Mouse (Mus musculus) urinary bladder, postnatal 25 days (tissue): ENCODE data around the gene Pop5.

Source experiments
- DNase-seq: peaks from one replicate; pipeline ENCODE4 v3.0.0; 2022; ENCODE audit warnings: low spot score

The Pop5 gene

DNA sequence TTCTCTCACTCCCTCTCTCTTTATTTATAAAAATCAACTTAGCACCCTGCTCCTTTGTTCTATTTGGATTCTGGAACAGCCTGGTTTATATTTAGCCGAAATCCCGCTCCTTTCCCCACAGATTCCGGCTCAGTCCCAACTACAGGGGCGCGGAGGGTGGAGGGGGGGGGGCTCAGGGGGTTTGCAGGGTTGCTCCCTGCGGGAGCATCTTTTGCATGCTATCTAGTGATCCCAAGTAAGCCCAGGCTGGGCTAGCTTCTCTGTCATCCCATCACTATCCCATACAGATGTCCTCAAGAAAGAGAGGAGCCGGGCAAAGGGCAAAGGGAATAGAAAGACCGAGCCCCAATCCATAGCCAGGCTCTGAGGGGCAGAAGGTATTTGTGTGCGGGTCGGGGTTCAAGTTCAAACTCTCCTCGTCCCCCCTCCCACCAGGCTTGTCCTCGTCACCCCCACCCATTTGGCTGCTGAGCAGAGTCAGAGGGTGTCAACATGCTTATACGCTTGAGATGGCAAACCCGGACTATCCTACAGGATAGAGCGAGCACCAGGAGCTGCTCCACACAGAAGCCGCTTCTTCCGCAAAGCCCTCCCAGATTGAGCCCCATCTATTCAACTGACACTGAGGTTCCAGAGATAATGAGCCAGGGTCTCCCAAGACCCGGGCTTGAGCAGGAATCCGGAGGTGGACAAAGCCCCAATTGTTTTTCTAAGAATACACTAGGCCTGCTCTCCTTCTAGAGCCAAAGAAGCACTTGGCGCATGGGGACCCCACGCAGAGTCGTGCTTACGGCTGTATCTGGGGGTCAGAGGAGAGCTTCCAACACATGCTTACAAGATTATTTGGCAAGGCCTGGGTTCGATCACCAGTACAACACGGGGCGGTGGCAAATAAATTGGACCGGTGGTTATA, 20.1 kb upstream of the Pop5 start:
- no peak for DNase-seq

DNA sequence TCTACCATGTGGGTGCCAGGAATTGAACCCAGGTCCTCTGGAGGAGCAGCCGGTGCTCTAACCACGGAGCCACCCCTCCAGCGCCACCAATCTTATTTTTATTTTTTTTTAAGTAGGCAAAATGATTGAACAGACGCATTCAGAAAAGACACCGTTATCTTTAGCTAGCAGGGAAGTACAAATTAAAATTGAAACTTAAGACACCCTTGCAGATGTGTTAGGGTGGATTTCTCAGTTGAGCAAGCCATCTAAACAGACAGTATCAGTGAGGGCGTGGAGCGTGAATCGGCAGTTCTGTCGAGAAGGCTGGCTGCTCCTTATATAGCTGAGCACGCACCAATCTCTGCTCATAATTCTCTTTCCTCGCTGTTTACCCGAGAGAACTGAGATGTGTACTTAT, 17.6 kb upstream of the Pop5 start:
- DNase-seq = no peak

DNA sequence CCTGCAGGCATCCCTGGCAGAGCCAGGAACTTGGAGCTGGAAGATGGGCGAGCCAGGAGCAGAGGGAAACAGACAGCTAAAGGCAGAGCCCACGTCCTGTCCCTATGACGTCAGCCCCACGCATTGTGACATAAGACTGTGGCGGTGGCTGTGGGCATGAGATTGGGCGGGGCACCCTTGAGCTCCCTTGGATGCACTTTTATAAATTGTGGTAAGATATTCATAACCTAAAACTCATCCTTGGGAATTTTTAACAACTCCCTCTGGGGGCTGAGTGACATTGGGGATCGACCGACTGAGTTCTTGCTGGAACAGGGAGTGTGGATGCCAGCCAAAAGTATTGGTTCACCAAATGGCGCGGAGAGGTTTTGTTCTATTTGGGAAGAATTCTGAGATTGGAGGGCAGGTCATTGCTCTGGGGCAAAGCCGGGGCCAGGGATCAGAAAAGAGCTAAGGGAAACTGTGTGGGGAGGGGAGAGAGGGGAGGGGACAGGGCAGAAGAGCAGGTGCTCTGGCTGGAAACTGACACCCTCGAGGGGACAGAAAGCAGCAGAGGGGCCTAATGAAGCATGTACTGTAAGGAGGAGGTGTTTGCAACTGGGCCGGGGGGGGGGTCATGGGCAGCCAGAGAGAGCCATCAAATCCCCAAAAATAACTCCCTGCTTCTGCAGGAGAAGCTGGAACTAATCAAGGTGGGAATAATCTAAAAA, 14.6 kb upstream of the Pop5 start:
- no peak for DNase-seq

DNA sequence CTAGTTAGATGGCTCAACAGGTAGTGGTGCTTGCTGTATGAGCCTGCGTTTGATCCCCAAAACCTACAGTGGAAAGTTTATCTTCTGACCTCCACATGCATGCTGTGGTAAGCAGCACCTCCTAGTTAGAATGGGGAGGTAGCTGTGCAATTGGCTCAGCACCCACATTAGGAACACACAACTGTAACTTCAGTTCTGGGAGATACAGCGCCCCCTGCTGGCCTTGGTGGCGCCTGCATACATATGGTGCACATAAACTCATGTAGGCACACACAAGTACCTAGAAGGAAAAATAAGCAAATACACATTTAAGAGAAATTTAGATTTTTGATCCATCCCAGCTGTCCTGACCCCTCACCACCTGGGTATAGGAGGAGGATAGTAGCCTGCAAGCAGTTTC, 13.2 kb upstream of the Pop5 start:
- DNase-seq = no peak

DNA sequence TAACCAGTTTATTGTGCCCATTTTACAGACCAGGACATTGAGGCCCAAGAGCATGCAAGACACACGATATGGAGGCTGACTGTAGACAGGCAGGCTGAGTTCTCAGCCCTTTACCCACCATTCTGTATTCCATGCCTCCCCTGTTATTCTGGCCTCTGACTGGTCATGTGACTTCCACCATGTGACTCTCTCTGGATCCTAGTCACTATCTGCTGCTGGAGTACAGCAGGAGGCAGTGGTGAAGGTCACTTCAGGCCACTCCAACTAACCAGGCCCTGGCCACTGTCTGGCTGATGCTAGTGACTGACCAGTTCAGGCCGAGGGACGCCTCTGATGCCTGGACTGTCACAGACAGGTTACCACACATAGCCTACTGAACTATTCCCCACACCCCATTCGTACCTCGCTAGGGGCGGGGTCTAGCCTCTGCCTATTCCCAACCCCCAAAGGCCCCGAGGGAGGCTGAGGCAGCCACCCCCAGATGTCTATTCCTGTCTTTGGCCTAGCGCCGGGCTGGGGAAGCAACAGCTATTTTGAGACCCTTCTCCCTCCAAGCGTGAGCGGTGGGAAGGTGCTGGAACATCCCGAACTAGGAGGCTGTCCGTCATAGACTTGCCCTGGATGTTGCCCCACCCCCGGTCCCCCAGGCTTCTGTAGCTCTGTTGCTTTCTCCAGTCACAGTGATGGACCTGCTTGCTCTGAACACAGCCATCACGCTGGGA, 4.6 kb upstream of the Pop5 start:
- DNase-seq = no peak

DNA sequence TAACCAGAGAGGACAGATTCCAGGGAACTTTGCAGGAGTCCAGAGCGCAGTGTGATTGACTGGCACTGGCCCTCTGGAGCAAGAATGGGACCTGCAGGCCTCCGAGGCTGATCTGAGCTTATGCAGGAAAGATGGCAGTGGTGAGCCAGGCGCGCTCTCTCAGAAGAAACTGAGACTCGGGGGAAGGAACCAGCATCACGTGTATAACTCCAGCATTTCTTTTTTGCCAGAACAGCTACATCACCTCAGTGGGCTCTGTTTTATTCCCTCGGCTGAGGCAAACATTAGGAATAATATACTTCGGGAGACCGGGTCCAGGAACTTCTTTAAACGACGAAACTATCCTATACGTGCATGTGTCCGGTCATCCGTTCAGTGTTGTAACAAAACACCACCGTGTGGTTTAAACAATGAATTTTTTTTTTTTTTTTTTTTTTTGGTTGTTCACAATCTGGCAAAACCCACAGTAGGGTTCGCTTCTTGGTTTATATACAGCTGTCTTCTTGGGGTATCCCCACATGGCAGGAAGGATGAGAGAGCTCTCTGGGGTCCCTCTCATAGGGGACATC, 4.0 kb upstream of the Pop5 start:
- no peak for DNase-seq

DNA sequence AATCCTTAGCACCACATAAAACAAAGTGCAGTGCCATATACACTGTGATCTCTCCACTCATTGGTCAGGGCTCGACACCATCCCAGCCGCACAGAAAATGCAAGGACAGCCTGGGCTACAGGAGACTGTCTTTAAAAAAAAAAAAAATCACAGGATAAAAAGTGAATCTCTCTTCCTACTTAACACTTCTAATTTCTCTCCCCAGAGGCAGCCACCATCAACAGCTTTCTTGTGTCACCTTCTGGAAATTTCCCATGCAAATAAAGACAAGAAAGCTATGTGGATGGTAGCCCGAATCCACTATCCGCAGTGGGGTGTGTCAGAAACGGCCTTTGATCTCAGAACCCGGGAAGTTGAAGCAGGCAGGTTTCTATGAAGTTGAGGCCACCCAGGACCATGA, 3.1 kb upstream of the Pop5 start:
- DNase-seq = no peak

DNA sequence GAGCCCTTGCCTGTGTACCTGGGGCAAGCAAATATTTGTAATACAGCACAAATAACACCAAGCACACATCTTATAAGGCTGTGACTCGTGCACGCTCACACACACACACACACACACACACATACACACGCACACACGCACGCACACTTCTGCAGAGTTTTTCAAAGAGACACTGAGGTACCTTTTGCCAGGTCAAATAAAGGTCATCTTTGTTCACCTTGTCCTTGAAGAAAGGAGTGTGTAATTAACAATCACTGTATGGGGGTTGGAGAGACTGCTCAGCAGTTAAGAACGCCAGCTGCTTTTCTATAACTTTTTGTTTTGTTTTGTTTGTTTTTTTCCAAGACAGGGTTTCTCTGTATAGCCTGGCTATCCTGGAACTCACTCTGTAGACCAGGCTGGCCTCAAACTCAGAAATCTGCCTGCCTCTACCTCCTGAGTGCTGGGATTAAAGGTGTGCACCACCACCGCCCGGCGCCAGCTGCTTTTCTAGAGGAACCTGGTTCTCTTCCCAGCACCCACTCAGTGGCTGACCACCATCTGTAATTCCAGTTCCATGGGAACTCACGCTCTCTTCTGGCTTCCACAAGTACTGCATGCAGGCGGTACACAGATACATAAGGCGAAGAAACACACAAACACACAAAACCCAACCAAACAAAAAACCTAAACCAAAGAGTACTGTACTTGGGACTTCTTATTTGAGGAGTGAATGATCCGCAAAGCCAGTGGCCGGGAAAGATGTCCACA, 2.4 kb upstream of the Pop5 start:
- DNase-seq = no peak

DNA sequence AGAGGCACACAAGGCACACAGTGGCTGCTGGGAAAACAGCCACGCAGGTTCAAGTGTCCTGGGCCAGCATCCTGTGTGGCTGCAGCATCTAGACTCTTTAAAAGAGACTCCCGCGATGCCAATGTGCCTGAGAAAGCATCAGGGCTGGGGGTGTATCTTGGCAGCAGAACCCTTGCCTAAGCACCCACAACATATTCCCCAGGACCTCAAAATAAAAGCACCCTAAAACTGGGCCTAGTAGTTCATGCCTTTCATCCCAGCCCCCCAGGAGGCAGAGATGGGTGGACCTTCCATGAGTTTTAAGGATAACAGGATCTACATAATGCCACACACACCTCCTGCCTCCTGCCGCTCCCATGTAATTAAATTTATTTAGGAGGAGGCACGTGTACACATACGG, 1.1 kb upstream of the Pop5 start:
- DNase-seq = no peak

DNA sequence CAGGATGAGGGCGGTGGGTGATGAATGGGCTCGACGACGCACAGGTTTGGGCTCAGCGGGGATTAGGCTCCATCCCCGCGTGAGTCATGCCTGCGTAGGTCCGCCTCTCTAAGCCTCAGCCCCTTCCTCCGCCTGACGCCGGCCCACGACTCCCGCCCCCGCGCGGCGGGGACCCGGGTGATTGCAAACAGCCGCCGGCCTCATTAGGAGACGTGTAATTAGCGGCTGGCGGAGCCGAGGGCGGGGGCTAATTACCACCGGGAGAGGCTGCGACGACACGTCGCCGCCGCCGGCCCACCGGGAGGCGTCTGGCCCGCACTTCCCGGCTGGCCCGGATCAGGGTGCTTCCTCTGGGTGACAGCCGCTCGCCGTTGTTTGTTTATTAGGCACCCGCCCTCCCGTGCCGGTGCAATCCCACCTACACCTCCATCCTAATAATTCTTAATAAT, 289 bp upstream of the Pop5 start:
- DNase-seq = peak; percentile 53

DNA sequence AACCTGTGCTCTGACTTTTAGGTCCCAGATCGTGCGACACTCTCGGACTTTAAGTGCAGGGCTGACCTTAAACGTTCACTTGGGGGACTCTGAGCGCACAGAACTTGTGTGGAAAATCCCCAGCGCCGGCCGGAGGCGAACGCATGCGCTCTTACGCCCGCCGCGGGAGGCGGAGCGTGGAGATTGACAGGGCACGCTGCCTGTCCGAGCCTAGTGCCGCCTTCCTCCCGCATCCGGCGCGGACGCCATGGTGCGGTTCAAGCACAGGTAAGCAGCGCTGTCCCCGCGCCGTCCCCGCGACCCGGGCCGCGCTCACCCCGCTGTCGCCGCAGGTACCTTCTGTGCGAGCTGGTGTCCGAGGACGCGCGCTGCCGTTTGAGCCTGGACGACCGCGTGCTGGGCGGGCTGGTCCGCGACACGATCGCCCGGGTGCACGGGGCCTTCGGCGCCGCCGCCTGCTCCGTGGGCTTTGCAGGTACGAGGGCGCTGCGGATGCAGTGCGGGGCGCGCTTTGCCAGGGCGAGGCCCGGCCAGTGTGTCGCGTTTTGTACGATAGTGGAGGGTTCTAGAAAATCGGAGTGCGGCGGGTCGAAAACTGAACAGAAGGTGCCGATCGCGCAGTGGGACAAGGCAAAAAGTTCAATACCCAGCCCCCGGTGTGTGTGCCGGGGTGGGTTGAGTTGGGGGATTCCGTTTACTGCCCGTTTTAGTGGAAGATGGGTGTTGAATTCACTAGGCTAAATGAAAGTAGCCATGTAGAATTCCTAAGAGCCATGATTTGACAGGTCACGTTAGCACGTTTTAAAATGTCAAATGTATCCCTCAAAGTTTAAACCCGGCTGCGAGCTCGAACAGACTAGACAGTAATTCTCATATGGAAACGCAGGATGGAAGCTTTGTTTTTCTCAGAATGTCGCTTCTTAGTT, 2.4 kb downstream of the Pop5 start:
- peak; percentile 93 for DNase-seq

DNA sequence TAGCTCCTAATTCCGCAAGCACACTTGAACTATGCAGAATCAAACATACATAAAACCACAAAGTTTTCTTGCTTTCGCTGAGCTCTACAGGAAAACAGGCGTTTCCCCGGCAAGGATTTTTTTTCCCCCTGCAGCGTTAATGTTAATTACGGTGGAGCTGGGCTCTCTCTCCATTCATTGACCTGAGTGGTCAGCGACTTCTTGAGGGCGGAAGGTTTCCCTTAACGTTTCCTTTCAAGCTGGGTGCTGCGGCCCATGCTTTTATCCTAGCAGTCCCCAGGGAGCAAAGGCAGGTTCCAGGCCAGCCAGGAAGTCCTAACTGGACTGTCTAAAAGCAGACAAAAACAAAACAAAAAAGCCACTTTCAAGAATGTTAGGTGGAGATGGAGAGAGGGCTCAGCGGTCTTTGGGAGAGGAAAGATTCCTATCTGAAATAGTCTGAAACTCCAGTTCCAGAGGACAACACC, 3.1 kb downstream of the Pop5 start:
- DNase-seq = no peak

DNA sequence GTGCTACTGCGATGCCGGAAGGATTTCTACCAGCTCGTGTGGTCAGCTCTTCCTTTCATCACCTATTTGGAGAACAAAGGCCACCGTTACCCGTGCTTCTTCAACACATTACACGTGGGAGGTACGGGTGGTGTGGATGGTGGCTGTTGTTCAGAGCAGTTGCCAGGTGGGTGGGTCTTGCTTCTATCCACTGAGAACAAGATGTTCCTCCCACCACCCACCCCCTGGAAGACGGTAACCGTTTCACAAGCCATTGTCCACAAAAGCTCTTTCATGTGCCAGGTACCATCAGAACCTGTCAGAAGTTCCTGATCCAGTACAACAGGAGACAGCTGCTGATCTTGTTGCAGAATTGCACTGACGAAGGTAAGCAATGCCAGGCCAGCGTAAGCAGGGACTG, 4.6 kb downstream of the Pop5 start:
- DNase-seq = no peak

DNA sequence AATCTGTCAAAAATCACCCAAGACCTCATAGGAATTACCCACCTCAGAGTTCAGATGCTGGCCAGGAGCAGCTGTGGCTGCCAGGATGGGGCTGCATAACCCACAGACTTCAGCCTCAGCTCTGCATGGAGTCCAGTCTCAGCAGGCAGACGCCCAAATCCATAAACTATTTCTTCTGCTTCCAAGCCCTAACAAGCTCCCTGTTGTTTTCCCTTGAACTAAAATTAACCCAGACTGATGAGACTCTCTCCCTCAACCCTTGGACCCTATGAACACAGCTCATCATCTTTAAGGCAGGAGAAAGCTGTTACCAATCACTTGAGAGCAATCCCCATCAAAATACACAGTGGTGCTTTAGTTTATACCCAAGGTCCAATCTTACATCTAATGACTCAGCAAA, 19.8 kb downstream of the Pop5 start:
- no peak for DNase-seq

DNA sequence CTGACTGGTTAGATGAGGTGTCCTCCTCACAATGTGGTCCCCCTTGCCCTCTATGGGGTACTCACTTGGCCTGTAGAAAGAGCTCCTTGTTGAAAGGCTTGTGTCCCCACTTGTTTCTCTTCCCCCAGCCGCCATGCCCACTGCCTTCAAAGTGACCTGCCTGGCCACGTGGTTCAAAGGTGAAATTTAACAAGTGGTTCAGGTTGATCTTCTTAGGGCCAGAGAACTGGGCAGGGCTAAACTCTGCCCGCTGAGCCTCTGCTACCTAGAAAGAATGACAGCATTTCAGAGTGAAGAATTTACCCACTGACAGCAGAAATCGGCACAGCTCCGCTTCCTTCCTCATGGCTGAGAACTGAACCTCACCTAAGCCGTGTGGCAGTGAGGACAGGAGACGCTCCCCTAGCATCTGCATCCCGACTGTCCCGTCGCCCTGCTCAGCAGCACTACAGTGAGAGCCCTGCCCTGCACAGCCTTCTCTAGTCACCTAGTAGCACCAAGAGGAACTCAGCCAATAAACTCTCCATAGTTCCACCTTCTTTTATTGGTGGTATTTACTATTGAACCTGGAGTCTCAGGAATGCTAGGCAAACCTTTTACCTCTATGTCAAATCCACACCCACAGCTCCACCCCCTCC, 21.4 kb downstream of the Pop5 start:
- DNase-seq = no peak

DNA sequence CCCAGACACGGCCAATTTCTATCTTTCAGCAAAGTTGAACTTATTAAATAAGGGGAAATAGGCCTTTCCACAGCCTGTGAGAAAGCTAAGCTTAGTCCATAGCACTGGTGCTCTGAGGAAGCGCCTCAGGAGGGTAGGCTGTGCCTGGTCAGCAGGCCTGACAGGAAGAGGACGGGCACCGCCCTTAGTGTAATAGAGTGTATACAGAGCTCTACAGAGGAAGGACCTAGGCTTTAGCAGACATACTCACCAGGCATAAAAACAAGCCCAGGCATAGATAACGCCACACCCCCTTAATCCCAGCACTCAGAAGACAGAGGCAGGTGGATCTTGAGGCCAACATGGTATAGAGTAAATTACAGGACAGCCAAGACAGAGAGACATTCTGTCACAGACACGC, 24.7 kb downstream of the Pop5 start:
- DNase-seq = no peak

DNA sequence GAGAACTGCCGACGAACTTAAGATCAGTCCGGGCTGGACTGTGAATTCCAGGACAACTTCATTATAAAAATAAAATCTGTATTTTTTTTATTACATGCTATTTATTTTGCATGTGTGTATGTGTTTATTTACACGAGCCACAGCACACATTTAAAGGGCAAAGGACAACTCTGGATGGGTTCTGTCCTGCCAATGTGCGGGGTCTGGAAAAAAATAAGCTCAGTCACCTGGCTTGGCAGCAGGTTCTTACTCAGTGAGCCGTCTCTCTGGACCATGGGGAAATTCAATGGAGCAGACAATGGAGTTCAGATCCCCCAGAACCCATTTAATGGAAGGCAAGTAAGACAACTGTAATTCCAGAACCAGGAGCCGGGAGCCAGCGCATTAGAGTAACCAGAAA, 25.5 kb downstream of the Pop5 start:
- DNase-seq = no peak

DNA sequence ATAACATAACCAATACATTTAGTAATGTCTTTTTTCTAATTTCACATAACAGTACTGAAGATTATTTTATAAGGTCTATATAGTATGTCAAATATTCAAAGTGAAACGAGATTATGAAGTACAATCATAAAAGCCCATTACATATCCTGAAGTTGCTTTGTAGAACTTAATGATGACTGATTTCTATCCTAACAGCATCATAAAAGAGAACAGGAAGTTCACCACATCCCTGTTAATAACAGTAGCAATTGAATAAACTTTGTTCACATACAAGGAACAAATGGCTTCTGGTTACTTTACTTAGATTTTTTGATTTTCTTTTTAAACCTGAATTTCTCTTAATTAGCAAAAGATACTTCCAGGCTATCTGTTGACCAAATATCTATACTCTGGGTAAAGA, 26.2 kb downstream of the Pop5 start:
- no peak for DNase-seq

DNA sequence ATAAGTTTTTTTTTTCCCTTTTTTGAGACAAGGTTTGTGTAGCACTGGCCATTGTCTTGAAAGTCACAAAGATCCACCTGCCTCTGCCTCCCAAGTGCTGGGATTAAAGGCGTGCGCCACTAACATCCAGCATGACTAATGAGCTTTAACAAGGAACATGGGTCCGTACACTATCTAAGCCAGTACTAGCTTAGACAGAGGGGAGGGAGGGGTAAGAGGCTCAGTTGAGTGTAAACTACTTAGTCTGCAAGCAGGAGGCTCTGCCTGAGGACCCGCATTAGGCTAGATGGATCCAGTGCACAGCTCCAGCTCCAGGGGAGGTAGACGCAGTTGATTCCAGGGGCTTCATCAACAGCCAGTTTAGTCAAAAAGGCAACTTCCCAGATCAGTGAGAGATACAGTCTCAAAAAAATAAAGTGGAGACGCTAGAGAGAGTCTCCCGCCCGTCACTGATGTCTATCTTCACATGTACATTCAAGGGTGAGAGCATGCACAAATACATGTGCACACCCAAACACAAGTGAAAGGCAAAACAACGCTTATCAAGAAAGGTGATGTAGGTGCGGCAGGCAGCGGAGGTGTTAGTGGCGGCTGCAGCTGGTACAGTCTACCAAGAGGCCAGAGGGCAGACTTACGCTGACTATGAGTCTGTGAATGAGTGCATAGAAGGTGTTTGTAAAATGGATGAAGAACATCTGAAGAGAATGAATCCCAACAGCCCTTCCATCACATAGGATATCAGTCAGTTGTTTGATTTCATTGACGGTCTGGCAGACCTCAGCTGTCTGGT, 27.1 kb downstream of the Pop5 start:
- no peak for DNase-seq
